Mouse (Mus musculus) liver, embryonic 16.5 days (tissue): ENCODE measurements around the gene Nup210l. TPM values are rescaled to one million over a fixed set of nuclear protein-coding genes. Genes with fewer than 3 reads are reported as not detected.

Experiments used
- ATAC-seq: fragments of 200-750 bp; cut with Nextera tagmentation; 2 replicates; pipeline ENCODE4 v1.8.0; 2017; ENCODE audit warnings: low read depth, mild to moderate bottlenecking, moderate number of reproducible peaks, moderate library complexity
- H3K27ac ChIP-seq: fragments of 300-500 bp; sonication (generic); 2 replicates; pipeline ENCODE4 v1.5.1; 2014; ENCODE audit warnings: mild to moderate bottlenecking, low read length
- H3K27me3 ChIP-seq: fragments of 300-500 bp; sonication (generic); 2 replicates; pipeline ENCODE4 v1.6.1; 2014; ENCODE audit warnings: low read depth, low read length, mixed read lengths; ENCODE audit not compliant: control insufficient read depth, insufficient read depth
- H3K36me3 ChIP-seq: fragments of 300-500 bp; sonication (generic); 2 replicates; pipeline ENCODE4 v1.6.1; 2014; ENCODE audit warnings: mild to moderate bottlenecking; ENCODE audit not compliant: control insufficient read depth, insufficient read depth
- H3K4me1 ChIP-seq: fragments of 300-500 bp; sonication (generic); 2 replicates; pipeline ENCODE4 v1.6.1; 2014; ENCODE audit warnings: low read depth, low read length, mixed read lengths; ENCODE audit not compliant: control insufficient read depth
- H3K4me2 ChIP-seq: fragments of 300-500 bp; sonication (generic); 2 replicates; pipeline ENCODE4 v1.6.1; 2014; ENCODE audit warnings: low read depth, low read length, mixed read lengths
- H3K4me3 ChIP-seq: fragments of 300-500 bp; sonication (generic); 2 replicates; pipeline ENCODE4 v1.5.1; 2014; ENCODE audit warnings: low read depth, mild to moderate bottlenecking, low read length
- H3K9ac ChIP-seq: fragments of 300-500 bp; sonication (generic); 2 replicates; pipeline ENCODE4 v1.6.1; 2014; ENCODE audit warnings: low read depth, low read length
- H3K9me3 ChIP-seq: fragments of 300-500 bp; sonication (generic); replicated peaks from 2 replicates; pipeline ENCODE4 v1.6.1; 2016; ENCODE audit warnings: low read length; ENCODE audit not compliant: control insufficient read depth
- WGBS: fragments of 180-500 bp; shearing (Covaris S2); extraction: QIAGEN DNeasy Blood & Tissue Kit; methylation state at CpG from one replicate; pipeline ENCODE4 v1.1.7; 2014; ENCODE audit not compliant: insufficient replicate concordance; 5-methylcytosine and 5-hydroxymethylcytosine counted together
- polyA plus RNA-seq: library from polyadenylated mRNA; unstranded; fragments of >200 nt; fragmentation: Nextera tagmentation; extraction: Ambion mirVana; gene quantifications from 2 replicates; pipeline ENCODE4 v1.2.1, GENCODE M21; 2015

Nup210l gene
- polyA plus RNA-seq, 1 experiment from 2014 or later: 0.04 TPM

DNA sequence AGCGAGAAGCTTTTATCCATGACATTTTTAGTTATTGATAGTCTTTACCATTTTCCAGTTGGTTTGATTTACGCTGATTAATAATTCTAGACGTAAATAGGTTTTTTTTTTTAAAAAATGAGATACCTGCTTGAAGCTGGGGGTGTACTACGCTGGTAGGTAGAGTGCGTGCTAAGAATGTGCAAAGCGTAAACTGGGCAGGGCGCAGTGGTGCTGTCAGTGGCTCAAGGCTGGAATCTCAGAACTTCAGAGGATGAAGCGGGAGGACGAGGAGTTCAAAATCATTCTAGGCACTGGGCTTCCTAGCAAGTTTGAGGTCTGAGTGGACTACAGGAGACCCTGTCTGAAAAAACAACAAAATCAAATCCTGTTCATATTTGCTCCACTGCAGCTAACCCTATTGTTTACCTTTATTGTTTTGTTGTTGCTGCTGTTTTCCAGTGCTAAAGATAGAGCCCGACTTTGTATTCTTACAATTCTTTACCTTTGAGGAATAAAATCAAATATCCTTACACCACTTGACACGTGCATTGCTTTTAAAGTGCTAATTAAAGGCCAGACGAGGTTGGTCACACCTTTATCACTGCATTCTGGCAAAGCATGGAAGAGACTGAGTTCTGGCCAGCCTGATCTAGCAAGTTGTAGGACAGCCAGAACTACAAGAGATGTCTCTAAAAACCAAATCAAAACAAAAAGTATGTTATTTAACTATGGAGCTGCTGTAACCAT, 110.2 kb downstream of the Nup210l start:
- no peak for ATAC-seq
- H3K27me3 ChIP-seq: no peaks in the 10 kb centered on the region; the same call in 1 of the 2 replicates
- H3K36me3 ChIP-seq: peaks cover 28% of the 10 kb centered on the region
- peak overlapping the region; percentile 69 for H3K4me2 ChIP-seq
- peaks cover 24% of the 10 kb centered on the region for H3K4me1 ChIP-seq
- H3K9ac ChIP-seq: peak overlapping the region; percentile 32
- no peaks in the 10 kb centered on the region for H3K9me3 ChIP-seq
- WGBS: 15% methylated on average over 12 of the region's 12 CpGs
- H3K4me3 ChIP-seq: peak overlapping the region; percentile 84
- 0 out of 2 replicates have a peak overlapping the region, but pooled peaks have one; percentile 4 for H3K27ac ChIP-seq

DNA sequence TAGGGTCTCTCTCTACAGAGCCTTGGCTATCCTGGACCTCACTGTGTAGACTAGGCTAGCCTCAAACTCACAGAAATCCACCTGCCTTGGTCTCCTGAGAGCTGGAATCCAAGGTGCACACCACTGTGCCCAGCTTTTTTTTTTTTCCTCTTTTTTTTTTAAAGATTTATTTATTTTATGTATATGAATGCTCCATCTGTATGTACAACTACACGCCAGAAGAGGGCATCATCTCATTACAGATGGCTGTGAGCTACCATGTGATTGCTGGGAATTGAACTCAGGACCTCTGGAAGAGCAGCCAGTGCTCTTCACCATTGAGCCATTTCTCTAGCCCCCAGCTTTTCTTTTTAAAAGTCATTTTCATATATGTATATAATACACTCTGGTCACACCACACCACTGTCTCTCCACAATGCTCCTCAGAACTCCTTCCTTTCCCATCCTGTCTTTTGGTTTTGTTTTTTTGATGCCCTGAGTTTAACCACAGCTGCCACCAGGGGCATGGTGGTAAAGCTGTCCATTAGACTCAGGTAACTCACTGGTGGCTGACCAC, 112.0 kb downstream of the Nup210l start:
- H3K9ac ChIP-seq: no peak overlapping the region
- H3K36me3 ChIP-seq: peaks cover 12% of the 10 kb centered on the region
- H3K27ac ChIP-seq: no peak overlapping the region
- H3K4me1 ChIP-seq: peaks cover 34% of the 10 kb centered on the region
- H3K4me3 ChIP-seq: no peak overlapping the region
- no peaks in the 10 kb centered on the region for H3K9me3 ChIP-seq
- no peaks in the 10 kb centered on the region; the same call in 1 of the 2 replicates for H3K27me3 ChIP-seq
- no peak for ATAC-seq
- no peak overlapping the region for H3K4me2 ChIP-seq
- WGBS: 35% methylated on average over 1 of the region's 1 CpGs

DNA sequence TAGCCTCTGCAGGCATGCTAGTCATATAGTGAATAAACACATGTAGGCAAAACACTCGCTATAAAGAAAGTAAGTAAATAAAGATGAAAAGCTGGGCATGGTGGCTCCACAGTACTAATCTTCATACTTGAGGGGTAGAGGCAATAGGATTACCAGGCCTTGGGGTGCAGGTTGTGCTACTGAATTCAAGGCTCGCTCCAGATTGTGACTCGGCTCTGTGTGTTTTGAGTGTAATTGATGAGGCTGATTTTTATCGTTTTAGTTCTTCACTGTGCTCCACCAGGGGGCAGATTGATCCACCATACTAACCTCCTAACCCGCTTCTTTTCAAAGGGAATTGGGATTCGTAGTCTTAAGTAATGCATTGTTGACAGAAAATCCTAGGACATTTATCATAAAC, 116.2 kb downstream of the Nup210l start:
- Histone ChIP-seq H3K4me1 (peaks cover 20% of the 10 kb centered on the region), H3K4me2 (peak overlapping the region; percentile 75), H3K9ac (peak overlapping the region; percentile 65), H3K9me3 (no peaks in the 10 kb centered on the region), H3K27ac (peak overlapping the region; percentile 59; the same call in 1 of the 2 replicates), H3K36me3 (no peaks in the 10 kb centered on the region), H3K4me3 (peak overlapping the region; percentile 60), H3K27me3 (no peaks in the 10 kb centered on the region; the same call in 1 of the 2 replicates)
- 10% methylated on average over 6 of the region's 6 CpGs for WGBS
- peak; percentile 51 for ATAC-seq

DNA sequence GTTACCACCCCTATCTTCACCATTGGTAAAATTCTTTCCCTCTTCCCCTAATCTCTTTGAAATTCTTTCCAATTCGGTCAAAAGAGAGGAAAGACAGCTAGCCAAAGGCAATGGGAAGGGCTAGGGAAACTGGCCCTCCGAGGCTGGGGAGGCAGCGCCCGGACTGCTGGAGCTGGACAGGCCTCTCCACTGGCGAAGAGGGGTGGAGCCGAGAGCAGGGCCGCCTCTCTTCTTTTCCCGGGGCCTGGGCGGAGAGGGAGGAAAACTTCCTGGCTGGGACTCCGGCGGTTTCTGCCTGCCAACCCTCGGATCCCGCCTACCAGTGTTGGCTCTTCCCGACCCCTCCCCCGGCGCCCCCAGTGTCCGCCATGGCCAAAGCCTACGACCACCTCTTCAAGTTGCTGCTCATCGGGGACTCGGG, 116.6 kb downstream of the Nup210l start:
- Histone ChIP-seq H3K9me3 (no peaks in the 10 kb centered on the region), H3K9ac (peak overlapping the region; percentile 65), H3K4me2 (peak overlapping the region; percentile 75), H3K36me3 (no peaks in the 10 kb centered on the region), H3K27ac (peak overlapping the region; percentile 59), H3K4me1 (peaks cover 20% of the 10 kb centered on the region), H3K27me3 (no peaks in the 10 kb centered on the region; the same call in 1 of the 2 replicates), H3K4me3 (peak overlapping the region; percentile 60)
- 2% methylated on average over 18 of the region's 20 CpGs for WGBS
- ATAC-seq: peak; percentile 74

DNA sequence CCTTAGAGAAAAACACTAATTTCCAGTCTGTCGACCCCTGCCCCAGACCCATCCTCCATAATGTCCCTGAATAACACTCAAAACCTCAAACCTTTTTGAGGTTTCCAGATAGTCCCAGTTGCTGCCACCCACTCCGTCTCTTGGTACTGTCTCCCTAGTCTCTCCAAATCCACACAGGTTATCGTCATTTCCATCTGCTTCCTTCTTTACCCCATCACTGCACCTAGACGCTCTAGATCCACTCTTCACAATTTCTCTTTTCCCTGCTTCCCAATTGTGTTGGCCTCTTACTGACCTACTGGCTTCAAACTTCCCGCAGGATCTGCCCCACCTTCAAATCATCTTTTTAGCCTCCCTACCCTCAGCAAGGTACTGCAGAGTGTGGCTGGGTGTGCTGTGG, 117.2 kb downstream of the Nup210l start:
- H3K9ac ChIP-seq: peak overlapping the region; percentile 65; the same call in 1 of the 2 replicates
- 17% methylated on average over 5 of the region's 5 CpGs for WGBS

DNA sequence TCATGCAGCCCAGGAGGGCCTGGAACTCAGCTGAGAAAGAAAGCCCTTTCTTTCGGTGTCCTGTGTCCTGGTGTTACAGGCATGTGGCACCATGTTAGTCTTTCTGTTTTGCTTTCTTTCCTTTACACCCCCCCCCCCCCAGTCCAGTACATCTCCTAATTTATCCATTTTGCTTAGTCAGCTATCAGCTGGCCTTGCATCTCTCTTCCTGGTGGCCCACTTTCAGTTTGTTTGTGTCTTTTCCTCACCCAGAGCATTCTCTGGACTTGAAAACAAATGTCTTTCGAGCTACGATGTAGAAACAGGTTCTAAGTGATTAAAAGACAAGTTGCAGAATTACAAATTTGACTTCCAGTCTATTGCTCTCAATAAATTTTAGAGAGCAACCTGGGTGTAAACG, 118.5 kb downstream of the Nup210l start:
- no peaks in the 10 kb centered on the region for H3K9me3 ChIP-seq
- H3K36me3 ChIP-seq: no peaks in the 10 kb centered on the region
- no peak overlapping the region for H3K9ac ChIP-seq
- H3K4me3 ChIP-seq: no peak overlapping the region
- H3K4me1 ChIP-seq: peaks cover 20% of the 10 kb centered on the region
- no peak for ATAC-seq
- H3K4me2 ChIP-seq: no peak overlapping the region
- H3K27me3 ChIP-seq: no peaks in the 10 kb centered on the region
- WGBS: 68% methylated on average over 4 of the region's 4 CpGs
- H3K27ac ChIP-seq: no peak overlapping the region

More for the DNA sequence above, 117.2 kb downstream of the Nup210l start:
- no peaks in the 10 kb centered on the region for H3K9me3 ChIP-seq
- peaks cover 20% of the 10 kb centered on the region for H3K4me1 ChIP-seq
- H3K4me2 ChIP-seq: peak overlapping the region; percentile 75
- peak overlapping the region; percentile 60 for H3K4me3 ChIP-seq
- ATAC-seq: no peak
- no peak overlapping the region for H3K27ac ChIP-seq
- no peaks in the 10 kb centered on the region; the same call in 1 of the 2 replicates for H3K27me3 ChIP-seq
- H3K36me3 ChIP-seq: no peaks in the 10 kb centered on the region

DNA sequence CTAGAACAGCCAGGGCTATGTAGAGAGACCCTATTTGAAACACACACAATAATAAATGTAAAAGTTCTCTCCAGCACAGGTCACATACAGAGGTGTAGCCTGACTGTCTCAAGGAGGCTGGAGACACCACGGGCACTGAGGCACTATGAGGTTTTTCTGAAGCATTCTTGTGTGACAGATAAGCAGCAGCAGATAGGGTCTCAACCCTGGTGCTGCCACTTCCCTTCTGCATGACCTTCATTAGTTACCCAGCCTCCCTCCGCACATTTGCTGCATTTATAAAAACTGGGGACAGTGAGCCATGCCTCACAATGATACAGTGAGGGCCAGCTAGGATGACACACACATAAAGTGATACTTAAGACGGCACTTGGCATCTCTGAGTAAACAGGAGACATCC, 119.0 kb downstream of the Nup210l start:
- no peak overlapping the region for H3K9ac ChIP-seq
- ATAC-seq: no peak
- 21% methylated on average over 3 of the region's 3 CpGs for WGBS
- peaks cover 20% of the 10 kb centered on the region for H3K4me1 ChIP-seq
- no peaks in the 10 kb centered on the region for H3K36me3 ChIP-seq
- no peaks in the 10 kb centered on the region for H3K27me3 ChIP-seq
- no peaks in the 10 kb centered on the region for H3K9me3 ChIP-seq
- H3K4me2 ChIP-seq: no peak overlapping the region
- H3K4me3 ChIP-seq: no peak overlapping the region
- H3K27ac ChIP-seq: no peak overlapping the region

DNA sequence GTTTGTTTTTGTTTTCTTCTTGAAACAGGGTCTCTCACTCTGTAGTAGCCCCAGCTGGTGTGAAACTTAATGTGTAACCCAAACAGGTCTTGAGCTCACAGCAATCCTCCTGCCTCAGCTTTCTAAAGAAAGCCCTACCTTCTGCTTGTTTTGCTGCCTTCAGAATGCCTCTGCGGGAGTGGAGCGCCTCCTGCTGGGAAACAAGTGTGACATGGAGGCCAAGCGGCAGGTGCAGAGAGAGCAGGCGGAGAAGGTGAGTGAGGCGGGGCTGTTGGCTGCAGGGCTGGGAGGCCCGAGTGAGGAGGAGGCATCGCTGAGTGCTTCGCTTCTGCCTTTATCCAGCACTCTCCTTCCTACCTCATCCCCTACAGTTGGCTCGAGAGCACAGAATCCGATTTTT, 120.4 kb downstream of the Nup210l start:
- no peak overlapping the region for H3K27ac ChIP-seq
- no peaks in the 10 kb centered on the region for H3K27me3 ChIP-seq
- no peak overlapping the region for H3K4me3 ChIP-seq
- no peaks in the 10 kb centered on the region for H3K36me3 ChIP-seq
- 64% methylated on average over 10 of the region's 10 CpGs for WGBS
- H3K4me1 ChIP-seq: peaks cover 20% of the 10 kb centered on the region
- H3K9me3 ChIP-seq: no peaks in the 10 kb centered on the region
- ATAC-seq: no peak
- H3K4me2 ChIP-seq: no peak overlapping the region
- no peak overlapping the region for H3K9ac ChIP-seq

DNA sequence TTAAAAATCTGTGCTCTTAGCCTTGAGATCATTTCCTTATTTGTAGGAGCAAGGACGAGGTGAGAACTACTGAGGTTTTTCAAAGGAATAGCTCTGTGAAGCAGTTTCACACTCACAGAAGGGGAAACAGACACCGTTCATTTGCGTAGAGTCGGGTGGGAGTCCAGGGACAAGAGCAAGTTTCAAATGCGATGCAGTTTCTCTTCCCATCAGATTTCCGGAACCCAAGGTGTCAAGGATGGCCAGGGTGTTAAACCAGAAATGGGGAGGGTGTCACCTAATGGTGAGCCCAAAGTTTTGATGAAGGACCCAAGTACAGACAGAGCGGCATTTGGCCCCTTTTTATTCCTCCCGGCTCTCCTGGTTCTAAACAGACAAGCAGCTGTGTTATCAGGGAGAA, 127.1 kb downstream of the Nup210l start:
- WGBS: 11% methylated on average over 8 of the region's 8 CpGs
- H3K27me3 ChIP-seq: no peaks in the 10 kb centered on the region
- peak overlapping the region; percentile 88 for H3K27ac ChIP-seq
- peak overlapping the region; percentile 80 for H3K9ac ChIP-seq
- H3K9me3 ChIP-seq: no peaks in the 10 kb centered on the region
- peak overlapping the region; percentile 86 for H3K4me3 ChIP-seq
- H3K36me3 ChIP-seq: peaks cover 6% of the 10 kb centered on the region
- H3K4me1 ChIP-seq: peaks cover 8% of the 10 kb centered on the region
- peak overlapping the region; percentile 87 for H3K4me2 ChIP-seq
- ATAC-seq: no peak
